Mouse (Mus musculus): Measurements from ENCODE around the gene Aip. TPM values are rescaled to one million over a fixed set of nuclear protein-coding genes. Genes with fewer than 3 reads are reported as not detected.

Aip gene
- polyA plus RNA-seq, 1 experiment, result 59.8 TPM

DNA sequence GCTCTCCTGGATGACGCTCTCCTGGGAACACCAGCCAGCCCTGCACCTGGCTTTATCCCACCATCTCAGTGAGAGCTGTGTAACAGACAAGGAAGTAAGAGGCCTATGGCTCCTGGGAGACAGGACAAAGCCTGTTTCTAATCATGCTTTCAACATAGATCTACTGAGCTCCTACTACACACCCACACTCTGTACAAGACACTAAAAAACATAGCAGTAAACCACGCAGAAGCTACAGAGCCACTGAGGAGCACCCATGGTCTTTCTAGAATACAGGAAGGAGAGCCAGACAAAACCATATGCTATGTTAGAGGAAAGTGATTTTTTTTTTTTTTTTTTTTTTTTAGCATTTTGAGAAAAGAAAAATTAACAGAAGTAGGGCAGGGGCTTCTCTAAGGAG, 7.3 kb downstream of the Aip start:
- no peaks in the 10 kb centered on the region for H3K27me3 ChIP-seq (ENCODE audit: control insufficient read depth, insufficient read depth, low read length)
- peaks cover 31% of the 10 kb centered on the region for H3K4me1 ChIP-seq (ENCODE audit: control insufficient read depth, insufficient read depth, insufficient read length, low read length)
- peaks cover 27% of the 10 kb centered on the region for H3K36me3 ChIP-seq (ENCODE audit: control insufficient read depth, insufficient read depth, low read length)
- no peak overlapping the region for H3K4me3 ChIP-seq (ENCODE audit: low read depth, low read length)
- H3K27ac ChIP-seq (ENCODE audit: insufficient read depth, low read depth, low read length), result no peak overlapping the region
- TF ChIP-seq POLR2A (IDR thresholded peaks at IDR 0.05; ENCODE audit: low read depth, low read length) (no peak), CTCF (IDR thresholded peaks at IDR 0.05; ENCODE audit: extremely low read depth, insufficient read length, insufficient replicate concordance, low read depth, low read length) (no peak)
- WGBS, result 94% methylated on average over 2 of the region's 2 CpGs

DNA sequence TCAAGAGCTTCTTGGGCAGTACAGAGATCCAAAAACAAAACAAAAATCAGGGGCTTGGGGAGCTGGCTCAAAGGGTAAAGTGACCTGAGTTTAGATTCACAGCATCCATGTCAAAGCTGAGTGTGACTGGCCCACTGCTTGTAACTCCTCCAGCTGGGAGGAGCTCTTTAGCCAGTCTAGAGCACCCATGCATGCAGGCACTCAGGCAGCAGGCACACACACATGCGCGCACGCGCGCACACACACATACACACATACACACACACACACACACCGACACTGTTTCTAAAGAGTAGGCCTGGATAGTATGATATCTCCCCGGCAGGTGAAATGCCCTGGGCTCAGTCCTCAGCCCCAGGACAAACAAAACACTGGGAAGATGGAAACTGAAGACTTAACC, 8.7 kb downstream of the Aip start:
- Histone ChIP-seq H3K27me3 (ENCODE audit: control insufficient read depth, insufficient read depth, low read length) (no peaks in the 10 kb centered on the region), H3K36me3 (ENCODE audit: control insufficient read depth, insufficient read depth, low read length) (peaks cover 34% of the 10 kb centered on the region)
- 98% methylated on average over 7 of the region's 7 CpGs for WGBS

DNA sequence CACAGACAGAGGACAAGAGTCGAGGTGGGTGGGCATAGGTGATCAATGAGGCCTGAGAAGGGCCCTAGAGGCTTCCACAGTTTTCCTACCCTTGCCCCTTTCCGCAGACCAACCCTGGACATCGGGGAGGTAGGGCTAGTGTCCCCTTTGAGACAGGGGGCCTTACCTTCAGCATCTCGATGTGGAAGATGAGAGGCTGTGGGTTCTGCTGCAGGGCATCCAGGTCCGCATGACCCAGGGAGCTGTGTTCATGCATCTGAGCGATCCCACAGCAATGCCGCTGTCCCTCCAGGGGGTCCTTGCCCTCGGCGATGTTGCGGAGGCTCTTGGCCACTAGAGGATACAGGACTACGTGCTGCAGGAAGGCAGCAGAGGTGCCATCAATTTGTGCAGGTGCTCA, 9.8 kb downstream of the Aip start:
- Histone ChIP-seq H3K36me3 (ENCODE audit: control insufficient read depth, insufficient read depth, low read length) (peaks cover 45% of the 10 kb centered on the region), H3K27me3 (ENCODE audit: control insufficient read depth, insufficient read depth, low read length) (no peaks in the 10 kb centered on the region), H3K4me3 (ENCODE audit: low read depth, low read length) (no peak overlapping the region), H3K27ac (ENCODE audit: insufficient read depth, low read depth, low read length) (no peak overlapping the region), H3K4me1 (ENCODE audit: control insufficient read depth, insufficient read depth, insufficient read length, low read length) (peaks cover 42% of the 10 kb centered on the region)
- WGBS, result 93% methylated on average over 11 of the region's 11 CpGs
- TF ChIP-seq POLR2A (IDR thresholded peaks at IDR 0.05; ENCODE audit: low read depth, low read length) (no peak), CTCF (IDR thresholded peaks at IDR 0.05; ENCODE audit: extremely low read depth, insufficient read length, insufficient replicate concordance, low read depth, low read length) (no peak)

More for the DNA sequence above, 8.7 kb downstream of the Aip start:
- no peak for TF ChIP-seq CTCF (IDR thresholded peaks at IDR 0.05; ENCODE audit: extremely low read depth, insufficient read length, insufficient replicate concordance, low read depth, low read length)
- TF ChIP-seq POLR2A (IDR thresholded peaks at IDR 0.05; ENCODE audit: low read depth, low read length), result no peak
- no peak overlapping the region for H3K4me3 ChIP-seq (ENCODE audit: low read depth, low read length)
- H3K27ac ChIP-seq (ENCODE audit: insufficient read depth, low read depth, low read length), result no peak overlapping the region
- peaks cover 44% of the 10 kb centered on the region for H3K4me1 ChIP-seq (ENCODE audit: control insufficient read depth, insufficient read depth, insufficient read length, low read length)

DNA sequence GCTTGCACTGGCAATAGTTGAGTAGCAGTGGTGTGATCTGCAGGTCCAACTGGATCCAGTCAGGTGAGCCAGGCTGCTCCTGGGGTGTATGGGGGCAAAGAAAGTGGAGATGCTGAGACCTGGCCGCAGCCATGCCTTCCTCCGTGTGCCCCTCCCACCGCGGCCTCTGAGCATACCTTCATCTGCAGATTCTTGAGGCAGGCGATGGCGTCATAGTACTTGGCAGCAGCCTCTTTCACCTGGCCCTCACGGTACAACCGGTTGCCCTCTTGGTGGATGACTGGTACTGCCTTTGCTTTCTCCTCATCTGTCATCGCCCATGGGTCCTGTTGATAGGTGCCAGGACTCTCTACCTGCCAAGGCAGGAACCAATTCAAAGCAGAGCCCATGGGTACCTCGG, 10.5 kb downstream of the Aip start:
- H3K36me3 ChIP-seq (ENCODE audit: control insufficient read depth, insufficient read depth, low read length), result peaks cover 45% of the 10 kb centered on the region
- H3K4me3 ChIP-seq (ENCODE audit: low read depth, low read length), result no peak overlapping the region
- no peaks in the 10 kb centered on the region for H3K27me3 ChIP-seq (ENCODE audit: control insufficient read depth, insufficient read depth, low read length)
- peak overlapping the region; percentile 99 for H3K27ac ChIP-seq (ENCODE audit: insufficient read depth, low read depth, low read length)
- WGBS, result 91% methylated on average over 10 of the region's 10 CpGs
- TF ChIP-seq POLR2A (IDR thresholded peaks at IDR 0.05; ENCODE audit: low read depth, low read length) (no peak), CTCF (IDR thresholded peaks at IDR 0.05; ENCODE audit: extremely low read depth, insufficient read length, insufficient replicate concordance, low read depth, low read length) (no peak)
- peaks cover 38% of the 10 kb centered on the region for H3K4me1 ChIP-seq (ENCODE audit: control insufficient read depth, insufficient read depth, insufficient read length, low read length)

DNA sequence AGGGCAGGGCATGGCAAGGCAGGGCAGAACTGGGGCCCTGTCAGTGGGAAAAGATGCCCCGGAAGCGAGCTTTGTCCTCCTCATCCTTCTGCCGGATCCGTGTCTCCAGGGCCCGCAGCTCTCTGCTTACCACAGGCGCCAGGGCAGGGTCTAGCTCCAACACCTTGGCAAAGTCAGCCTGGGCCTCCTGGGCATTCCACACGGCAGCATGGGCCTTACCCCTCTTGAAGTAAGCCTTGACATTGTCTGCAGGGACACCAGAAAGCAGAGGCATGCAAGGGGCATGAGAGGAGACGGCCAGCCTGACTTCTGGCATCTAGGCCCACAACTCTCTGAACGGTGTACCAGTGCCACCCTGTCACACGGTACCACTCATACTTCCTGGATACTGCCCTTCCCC, 11.1 kb downstream of the Aip start:
- 47% methylated on average over 10 of the region's 10 CpGs for WGBS
- TF ChIP-seq CTCF (IDR thresholded peaks at IDR 0.05; ENCODE audit: extremely low read depth, insufficient read length, insufficient replicate concordance, low read depth, low read length) (no peak), POLR2A (IDR thresholded peaks at IDR 0.05; ENCODE audit: low read depth, low read length) (no peak)
- H3K27me3 ChIP-seq (ENCODE audit: control insufficient read depth, insufficient read depth, low read length), result no peaks in the 10 kb centered on the region
- peaks cover 45% of the 10 kb centered on the region for H3K36me3 ChIP-seq (ENCODE audit: control insufficient read depth, insufficient read depth, low read length)
- peaks cover 36% of the 10 kb centered on the region for H3K4me1 ChIP-seq (ENCODE audit: control insufficient read depth, insufficient read depth, insufficient read length, low read length)
- H3K4me3 ChIP-seq (ENCODE audit: low read depth, low read length), result no peak overlapping the region
- H3K27ac ChIP-seq (ENCODE audit: insufficient read depth, low read depth, low read length), result peak overlapping the region; percentile 99

DNA sequence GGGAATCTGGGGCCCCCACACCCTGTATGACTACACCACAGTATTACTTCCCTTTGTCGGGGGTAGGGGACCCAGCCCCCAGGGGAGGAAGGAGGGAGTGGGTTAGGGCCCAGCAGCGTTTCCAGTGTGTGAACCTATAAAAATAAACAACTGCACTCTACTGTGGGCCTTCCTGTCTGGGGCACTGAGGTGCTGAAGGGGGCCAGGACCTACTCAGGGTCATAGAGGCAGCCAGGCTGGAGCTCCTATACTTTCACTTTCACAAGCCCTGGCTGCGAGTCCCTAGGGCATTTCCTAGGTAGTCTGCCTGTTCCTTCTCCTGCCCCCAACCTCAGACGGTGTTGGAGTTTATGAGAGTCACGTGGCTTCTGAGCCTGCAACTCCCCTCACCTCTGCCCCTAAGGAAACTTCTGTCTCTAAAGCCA, 11.8 kb downstream of the Aip start:
- peaks cover 36% of the 10 kb centered on the region for H3K4me1 ChIP-seq (ENCODE audit: control insufficient read depth, insufficient read depth, insufficient read length, low read length)
- 0 out of 2 replicates have a peak overlapping the region, but pooled peaks have one; percentile 4 for H3K4me3 ChIP-seq (ENCODE audit: low read depth, low read length)
- peaks cover 47% of the 10 kb centered on the region for H3K36me3 ChIP-seq (ENCODE audit: control insufficient read depth, insufficient read depth, low read length)
- 8% methylated on average over 5 of the region's 5 CpGs for WGBS
- no peaks in the 10 kb centered on the region for H3K27me3 ChIP-seq (ENCODE audit: control insufficient read depth, insufficient read depth, low read length)
- peak overlapping the region; percentile 99 for H3K27ac ChIP-seq (ENCODE audit: insufficient read depth, low read depth, low read length)
- no peak for TF ChIP-seq POLR2A (IDR thresholded peaks at IDR 0.05; ENCODE audit: low read depth, low read length)
- no peak for TF ChIP-seq CTCF (IDR thresholded peaks at IDR 0.05; ENCODE audit: extremely low read depth, insufficient read length, insufficient replicate concordance, low read depth, low read length)

DNA sequence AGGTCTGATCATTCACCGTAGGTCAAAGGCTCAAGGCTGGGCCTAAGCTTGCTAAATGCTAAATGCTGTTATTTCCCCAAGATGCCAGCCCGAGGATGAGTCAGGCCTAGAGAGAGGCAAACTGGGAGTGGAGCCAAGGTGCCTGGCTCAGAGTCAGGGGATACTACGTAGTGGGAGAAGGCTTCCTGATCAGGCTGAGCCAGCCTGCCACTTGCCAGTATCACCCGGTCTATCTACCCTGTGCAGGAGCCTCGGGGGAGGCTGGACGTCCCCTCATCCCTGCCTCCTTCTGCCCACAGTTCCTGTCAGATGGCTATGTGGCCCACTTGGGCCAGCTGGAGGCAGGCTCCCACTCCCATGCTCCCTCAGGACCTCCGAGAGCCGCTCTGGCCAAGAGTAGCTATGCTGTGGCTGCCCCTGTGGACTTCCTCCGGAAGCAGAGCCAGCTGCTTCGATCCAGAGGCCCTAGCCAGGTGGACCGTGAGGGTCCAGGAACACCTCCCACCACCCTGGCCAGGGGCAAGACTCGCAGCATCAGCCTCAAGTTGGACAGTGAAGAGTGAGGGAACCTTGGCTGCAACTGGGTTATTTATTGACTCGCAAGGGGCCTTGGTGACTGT, 12.4 kb downstream of the Aip start:
- Histone ChIP-seq H3K4me1 (ENCODE audit: control insufficient read depth, insufficient read depth, insufficient read length, low read length) (peaks cover 36% of the 10 kb centered on the region), H3K27ac (ENCODE audit: insufficient read depth, low read depth, low read length) (peak overlapping the region; percentile 99), H3K4me3 (ENCODE audit: low read depth, low read length) (0 out of 2 replicates have a peak overlapping the region, but pooled peaks have one; percentile 4), H3K36me3 (ENCODE audit: control insufficient read depth, insufficient read depth, low read length) (peaks cover 51% of the 10 kb centered on the region), H3K27me3 (ENCODE audit: control insufficient read depth, insufficient read depth, low read length) (no peaks in the 10 kb centered on the region)
- TF ChIP-seq POLR2A (IDR thresholded peaks at IDR 0.05; ENCODE audit: low read depth, low read length), result peak; percentile 44; the same call in 1 of the 2 replicates
- no peak for TF ChIP-seq CTCF (IDR thresholded peaks at IDR 0.05; ENCODE audit: extremely low read depth, insufficient read length, insufficient replicate concordance, low read depth, low read length)
- WGBS, result 8% methylated on average over 13 of the region's 13 CpGs
